Mouse (Mus musculus) 416B (cell line): Measurements from ENCODE around the gene Lhpp.
A peak's percentile ranks its signal among the peaks of the same experiment; 100 is the strongest.

Experiments
- DNase-seq: peaks from one replicate; pipeline ENCODE4 v3.0.0; 2011; ENCODE audit warnings: low read depth

Lhpp gene

DNA sequence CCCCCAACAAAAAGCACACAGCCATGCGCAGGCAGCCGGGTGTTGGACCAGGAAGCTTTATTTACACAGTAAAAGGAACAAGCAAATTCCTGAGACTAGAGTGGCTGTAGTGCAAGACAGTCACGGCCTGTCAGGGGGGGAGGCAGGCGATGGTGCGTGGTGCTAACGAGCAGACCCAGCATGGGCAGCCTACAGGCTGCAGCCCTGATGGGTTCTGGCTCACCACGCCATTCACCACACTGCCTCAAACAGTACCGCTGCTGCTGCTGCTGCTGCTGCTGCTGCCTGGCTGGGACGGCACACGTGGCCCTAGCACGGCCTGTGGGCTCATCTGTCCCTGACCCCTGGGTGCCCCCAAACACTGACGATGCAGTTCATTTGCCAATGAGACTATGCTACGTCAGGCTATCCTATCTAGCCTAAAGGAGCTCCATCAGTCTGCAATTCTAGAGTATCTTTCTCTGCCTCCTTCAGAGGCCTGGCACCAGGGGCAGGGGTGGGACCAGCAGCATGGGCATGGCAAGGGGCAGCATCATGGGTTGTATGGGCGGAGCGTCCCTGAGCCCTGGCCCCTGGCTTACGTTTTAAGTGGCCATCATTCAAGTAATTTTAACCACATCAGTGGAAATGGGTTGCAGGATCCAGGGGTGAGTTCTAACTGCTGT is 101.7 kb downstream of the Lhpp start:
- no peak for DNase-seq

DNA sequence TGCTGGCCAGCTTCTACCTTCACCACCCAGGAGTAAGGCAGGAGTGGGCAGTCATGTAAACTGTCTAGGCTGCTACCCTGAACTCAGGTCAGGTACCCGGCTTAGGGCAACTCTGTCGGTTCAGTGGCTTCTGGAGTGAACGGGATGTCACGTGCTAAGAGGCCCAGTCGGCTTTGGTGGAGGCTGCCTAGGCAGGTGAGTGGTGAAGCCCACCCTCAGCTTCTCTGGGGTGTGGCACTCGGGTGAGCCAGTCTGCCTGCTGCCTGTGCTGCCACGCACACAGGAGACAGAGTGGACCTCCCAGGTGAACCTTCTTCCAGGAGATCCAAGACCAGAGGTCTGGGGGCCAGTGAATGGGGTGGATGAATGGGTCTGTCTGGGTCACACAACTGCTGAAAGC is 102.5 kb downstream of the Lhpp start:
- DNase-seq = no peak

DNA sequence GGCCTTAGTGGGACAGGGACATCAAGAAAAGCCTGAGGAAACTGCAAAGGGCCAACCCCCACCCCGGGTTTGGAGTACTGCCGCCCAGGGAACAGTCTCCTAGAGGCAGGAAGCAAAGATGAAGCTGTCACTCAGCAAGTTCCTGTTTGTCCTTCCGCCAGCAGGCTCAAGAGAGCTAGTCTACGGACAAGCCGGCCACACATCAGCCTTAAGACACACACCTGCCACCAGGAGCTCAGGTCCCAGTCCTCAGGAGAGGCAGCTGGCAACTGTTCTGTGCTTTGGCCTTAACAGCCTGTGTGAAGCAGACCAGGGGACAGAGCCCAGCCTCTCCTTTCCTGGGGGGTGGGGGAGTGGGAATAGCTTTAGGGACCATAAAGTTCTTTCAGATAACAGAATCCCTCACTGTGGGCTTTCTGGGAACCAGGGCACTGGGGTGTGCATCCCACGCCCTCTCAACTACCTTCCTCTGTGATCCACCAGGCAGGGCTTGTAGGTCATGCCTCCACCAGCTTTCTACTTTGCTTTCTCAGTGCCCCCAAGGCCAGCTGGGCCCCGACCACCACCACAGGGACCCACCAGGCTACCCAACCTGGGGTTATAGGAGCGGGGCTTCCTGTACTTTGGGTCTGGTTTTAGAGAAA is 103.2 kb downstream of the Lhpp start:
- peak; percentile 46 for DNase-seq

DNA sequence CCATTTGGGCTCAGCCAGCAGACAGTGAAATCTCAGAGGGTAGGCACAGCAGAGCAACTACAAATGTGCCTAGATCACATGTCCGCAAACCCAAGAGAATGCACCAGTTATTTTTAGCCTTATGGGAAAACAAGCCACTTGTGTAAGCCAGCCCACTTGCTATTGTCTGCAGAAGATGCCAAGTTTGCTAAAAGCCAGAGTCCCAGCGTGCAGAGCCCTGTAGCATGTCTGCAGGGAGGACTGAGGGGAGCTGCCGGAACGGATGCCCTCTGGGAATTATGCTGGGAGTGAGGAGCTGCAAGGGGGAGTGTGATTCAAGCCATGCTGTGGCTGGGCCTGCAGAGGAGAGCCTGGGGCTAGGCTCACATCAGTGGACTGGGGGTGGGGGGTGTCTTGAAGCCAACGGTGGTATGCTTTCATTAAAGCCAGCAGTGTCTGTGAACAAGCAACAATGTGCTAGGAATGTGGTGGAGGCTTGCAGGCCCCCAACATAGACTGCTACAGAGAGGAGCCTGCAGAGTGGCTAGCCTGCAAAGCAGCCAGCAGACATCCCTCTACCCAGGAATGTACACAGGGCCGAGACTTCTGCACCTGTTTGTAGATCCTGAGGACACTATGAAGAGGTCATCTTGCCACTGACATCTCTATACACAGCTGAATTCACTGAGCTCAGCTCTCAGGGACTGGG is 103.9 kb downstream of the Lhpp start:
- no peak for DNase-seq

DNA sequence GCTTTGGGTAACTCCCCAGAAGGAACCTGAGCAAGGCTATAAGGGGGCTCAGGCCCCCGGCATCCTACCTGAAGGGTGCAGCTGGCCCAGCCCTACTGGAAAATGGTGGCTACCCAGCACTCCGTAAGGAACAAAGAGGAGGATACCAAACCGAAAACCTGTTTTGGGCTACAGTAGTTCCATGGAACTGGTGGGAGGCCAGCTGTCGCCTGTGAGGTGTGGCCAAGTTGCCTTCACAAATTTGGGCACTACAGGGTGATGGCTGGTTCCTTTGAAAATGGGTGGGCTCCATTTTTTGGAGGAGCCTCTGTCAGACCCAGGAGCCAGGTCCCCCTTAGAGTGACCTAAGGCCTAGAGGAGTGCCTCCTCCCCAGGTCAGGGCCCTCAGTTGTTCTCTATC is 104.8 kb downstream of the Lhpp start:
- DNase-seq = no peak

DNA sequence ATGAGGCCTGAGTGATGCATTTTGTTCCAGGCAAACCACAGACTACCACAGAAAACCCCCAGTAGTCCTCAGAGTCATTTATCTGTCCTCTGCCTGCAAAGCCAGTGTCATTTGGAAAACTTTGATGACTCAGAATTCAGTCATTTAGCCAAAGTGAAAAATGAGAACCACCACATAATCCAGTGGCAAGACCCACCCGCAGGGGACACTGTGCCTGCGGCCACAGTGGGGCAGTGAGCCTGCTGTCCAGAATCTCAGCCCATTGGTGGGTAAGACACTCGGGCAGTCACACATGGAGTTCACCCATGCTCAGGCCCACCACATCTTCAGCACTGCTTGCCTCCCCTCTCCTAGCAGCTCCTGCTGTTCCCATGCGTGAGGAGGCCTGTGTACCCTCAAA is 109.1 kb downstream of the Lhpp start:
- peak; percentile 84 for DNase-seq

DNA sequence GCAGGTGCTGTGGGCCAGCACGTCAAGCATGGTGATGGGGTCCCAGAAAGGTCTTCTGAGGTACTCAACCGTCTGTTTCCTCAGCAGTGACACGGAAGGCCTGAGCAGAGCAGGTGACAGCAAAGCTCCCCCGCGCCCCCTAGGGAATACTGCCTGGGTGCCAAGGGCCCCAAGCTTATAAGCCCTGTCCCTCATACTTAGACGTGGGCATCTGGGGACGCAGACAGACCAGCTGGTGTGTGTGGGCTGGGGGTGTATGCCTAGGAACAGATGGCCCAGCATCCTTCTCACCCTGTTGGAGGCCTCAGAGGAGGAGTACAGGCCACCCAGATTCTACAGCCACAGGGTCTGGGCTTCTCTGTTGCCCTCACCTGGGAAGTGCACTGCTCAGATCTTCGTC is 110.1 kb downstream of the Lhpp start:
- no peak for DNase-seq

DNA sequence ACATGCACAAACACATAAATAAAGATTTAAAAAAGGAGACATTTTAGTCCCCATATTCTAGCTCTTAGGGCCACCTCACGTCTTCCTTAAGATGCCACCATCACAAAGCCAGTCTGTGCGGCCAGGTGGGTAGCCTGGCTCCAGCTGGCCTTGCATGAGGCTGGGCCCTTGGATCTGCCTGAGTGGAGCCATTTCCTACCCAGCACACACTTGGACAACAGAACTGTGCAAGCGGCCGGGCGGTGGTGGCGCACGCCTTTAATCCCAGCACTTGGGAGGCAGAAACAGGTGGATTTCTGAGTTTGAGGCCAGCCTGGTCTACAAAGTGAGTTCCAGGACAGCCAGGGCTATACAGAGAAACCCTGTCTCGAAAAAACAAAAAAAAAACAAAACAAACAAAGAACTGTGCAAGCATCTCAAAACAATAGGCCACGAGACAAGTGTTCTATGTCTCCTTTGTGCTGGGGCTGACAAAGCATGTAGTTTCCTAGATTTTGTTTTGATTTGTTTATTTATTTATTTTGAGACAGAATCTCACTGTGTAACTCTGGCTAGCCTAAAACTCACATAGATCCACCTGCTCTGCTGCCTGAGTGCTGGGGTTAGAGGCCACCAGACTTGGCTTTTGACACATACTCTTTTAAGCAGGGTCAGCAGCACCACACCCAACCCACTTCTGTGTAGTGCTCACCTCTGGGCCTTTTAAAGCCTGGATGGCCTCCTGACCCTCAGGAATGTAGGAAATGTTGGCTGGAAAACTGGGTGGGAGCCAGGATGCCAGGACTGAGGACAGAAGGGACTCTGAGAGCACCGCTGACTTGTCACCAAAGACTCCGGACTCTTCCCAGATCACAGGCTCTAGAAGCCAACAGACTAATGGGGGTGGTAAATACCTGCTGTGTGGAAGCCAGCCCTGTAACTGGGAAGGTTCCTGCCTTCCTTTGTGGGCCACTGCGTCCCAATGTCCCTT is 112.2 kb downstream of the Lhpp start:
- no peak for DNase-seq

DNA sequence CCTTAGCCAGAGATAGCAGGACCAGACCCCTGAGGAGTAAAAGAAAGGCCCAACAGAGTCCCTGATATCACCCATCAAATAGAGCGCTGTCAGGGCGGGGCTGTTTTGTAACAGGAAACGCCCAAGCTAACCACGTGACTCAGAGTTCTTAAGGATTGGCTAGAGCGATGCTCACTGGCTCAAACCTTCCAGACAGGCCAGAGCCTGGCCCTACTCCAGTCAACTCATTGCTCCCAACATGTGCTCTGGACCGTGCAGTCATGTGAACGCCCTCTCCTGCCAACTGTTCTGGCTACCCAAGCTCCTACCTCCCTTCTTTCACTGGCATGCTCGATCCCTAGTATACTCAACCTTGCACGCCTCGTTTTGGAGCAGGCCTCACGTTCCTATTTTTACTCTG is 113.5 kb downstream of the Lhpp start:
- DNase-seq = peak; percentile 70

DNA sequence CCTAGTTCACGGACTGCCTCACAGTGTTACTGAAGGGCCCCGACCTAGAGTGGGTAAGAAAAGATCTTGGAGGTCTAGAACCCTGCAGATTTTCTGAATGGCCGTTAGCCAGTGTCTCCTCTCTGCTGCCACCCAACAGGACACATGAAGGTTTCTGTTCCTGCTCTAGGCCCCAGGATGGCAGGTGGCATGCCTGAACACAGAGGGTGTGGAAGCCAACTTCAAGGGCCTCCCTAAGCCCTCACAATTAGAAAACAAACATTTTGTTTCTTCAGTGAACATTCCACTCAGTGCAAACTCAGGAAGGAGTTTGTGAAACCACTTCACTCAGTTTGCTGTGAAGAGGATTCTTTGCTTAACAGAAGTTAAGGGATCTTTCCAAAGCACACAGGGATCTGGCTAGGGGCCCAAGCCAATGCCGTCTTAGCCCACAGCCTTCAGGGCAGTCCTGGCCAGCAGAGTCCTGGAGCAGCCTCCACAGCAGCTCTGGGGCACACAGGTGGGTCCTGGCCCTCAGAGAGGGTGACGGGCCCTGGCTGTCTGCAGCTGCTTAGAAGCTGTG is 114.1 kb downstream of the Lhpp start:
- no peak for DNase-seq

DNA sequence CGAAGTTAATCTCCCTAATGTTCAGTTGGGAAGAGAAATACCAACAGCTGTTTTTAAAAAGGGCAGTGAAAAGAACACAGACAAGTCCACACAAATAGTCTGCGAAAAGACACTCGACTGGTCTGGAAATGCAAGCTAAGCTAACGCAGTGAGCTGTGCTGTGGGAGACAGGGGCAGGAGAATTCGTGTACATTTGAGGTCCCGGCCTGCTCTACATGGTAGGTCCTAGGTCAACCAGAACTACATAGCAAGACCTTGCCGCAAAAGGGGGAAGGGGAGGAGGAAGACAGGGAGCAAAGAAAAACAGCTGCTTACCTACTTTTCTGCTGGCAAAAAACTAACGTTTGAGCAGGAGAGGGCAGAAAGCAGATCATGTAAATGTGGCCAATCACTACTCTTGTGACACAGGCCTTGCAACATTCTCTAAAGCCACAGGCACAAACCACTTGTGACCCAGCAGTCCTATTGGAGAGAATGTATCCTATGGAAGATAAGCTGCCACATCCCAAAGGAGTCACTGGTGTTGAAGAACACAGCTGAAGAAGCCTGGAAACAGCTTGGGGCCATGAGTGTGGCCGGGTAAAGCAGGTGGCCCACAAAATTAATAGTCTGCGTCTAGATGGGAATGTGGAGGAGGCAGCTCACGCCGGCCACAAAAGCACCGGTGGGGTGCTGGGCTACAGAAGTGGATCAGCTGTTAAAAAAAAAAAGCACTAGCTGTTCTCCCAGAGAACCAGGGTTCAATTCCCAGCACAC is 115.8 kb downstream of the Lhpp start:
- peak; percentile 66 for DNase-seq

DNA sequence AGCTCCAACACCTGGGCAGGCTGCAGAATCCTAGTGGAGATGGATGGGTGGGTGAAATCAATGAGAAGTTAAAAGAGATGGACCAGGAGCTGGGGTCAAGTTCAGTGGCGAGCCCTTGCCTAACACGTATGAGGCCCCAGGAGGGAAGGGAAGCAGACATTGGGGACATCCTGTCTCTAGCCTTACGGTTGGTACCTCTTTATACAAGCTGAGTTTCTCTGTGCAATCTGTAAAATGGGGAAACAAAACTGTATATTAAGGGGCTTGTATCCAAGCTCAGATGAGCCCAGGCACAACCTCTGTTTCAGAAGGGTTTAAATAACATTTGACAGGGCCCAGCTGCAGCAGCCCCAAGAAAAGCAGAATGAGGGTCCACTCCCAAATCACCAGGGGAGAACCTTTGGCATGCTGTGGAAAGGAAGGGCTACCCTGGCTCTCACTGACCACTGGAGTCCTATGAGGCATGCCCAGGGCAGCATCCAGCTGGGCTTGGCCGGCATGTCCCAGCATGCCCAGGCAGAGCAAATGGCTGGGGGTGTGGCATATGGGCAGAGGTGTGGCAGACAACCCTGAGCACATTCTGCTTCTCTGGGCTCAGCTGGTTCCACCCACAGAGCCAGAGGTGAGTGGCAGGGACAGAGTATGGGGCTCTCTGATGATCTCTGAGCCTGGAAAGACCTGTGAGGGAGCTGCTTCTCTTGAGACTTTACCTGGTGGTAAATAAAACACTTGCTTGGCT is 118.8 kb downstream of the Lhpp start:
- DNase-seq = peak; percentile 65

DNA sequence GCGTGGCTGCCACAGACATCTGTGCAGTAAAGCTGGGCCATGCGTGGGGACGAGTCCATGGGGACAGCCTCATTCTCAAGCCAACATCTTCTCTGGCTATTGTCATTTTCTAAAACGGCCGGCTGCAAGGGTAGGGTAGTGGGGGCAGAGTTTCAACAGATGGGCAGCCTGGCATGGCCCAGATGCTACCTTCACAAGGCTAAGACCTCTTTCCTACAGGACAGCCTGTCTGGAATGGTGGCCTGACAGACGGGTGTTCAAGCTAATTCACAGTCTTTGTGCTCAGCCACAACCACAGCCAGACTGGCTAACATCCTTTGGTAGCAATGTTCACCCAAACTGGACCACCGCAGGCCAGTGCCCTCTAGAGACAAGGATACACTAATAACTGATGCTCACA is 120.1 kb downstream of the Lhpp start:
- DNase-seq = no peak

DNA sequence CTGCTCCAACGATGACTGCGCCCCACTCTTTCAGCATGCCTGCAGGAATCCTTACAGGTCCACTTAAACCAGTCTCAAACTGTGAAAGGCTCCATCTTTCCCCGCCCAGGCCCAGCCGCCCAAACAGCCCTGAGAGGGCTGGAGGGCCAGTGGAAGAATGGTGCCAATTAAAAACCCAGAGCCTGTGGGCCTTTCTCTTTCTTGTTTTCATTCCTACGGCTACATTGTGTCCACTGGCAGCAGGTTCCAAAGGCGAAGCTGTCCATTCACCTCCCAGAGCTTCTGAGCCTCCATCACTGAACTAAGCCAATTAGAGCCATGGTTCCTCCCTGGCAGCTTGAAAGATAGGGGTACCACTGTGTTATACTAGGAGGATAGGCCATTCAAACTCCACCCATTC is 121.1 kb downstream of the Lhpp start:
- no peak for DNase-seq

DNA sequence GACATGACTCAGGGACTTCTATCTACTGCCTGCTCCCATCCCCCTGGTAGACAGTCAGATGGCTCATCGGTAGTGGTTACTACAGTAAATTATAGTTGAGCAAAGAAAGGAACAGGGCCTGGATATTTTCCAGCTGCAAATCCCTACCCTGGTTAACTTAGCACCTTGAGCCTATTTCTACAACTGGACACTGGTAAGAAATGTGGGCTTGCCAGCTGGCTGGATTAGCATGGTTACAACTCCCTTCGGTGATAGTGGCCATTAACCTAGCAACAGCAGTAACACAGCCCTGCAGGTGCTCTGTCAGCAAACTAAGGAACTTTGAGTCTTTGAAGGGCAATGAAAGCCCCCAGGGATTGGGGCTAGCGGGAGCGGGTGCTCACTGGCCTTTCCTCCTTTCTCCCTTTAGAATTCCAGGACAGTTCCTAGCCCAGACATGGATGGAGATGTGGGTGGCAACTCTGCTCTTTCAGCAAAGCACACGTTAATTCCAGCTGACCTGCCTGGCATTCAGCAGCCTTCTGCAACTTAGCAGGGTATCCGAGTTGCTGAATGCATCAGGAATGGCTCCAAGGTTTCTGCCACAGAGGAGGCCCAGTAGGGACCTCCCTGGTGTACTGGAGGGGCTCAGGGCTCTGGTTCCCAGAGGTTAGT is 121.8 kb downstream of the Lhpp start:
- no peak for DNase-seq

DNA sequence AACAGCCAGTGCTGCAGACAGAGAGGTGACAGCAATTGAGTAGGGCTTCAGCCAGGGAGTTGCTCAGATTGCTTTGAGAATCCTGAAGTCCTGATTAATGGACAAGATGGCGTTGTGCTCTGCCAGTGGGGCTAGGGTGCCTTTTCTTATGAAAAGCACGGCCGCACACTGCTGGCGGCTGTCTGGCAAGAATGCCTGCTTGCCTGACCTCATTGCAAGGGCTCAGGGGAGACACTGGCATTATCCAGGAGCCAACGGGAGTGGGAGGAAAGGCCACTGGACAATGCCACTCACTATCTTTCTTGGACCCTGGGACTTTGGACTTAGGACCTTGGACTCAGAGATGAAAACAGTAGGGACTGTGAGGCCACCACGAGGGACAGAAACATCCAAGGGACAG is 123.1 kb downstream of the Lhpp start:
- DNase-seq = no peak

DNA sequence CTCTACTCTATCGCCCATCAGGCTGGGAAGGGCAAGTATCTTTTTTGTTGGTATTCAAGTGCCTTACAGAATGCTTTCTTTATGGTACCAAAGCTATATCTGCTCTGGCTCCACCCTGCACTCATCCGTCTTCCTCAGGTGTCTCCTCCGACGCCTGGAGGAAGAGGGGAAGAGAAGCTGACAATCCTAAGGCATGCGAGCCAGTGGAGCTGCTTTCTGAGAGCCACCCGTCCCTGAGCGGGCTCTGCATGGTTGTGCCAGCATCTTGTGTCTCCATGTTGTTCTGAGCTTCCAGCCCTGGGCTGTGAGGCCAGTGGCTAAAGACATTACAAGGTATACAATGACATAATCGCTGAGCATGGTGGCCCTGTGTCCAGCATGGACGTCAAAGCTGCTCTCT is 123.8 kb downstream of the Lhpp start:
- DNase-seq = no peak

DNA sequence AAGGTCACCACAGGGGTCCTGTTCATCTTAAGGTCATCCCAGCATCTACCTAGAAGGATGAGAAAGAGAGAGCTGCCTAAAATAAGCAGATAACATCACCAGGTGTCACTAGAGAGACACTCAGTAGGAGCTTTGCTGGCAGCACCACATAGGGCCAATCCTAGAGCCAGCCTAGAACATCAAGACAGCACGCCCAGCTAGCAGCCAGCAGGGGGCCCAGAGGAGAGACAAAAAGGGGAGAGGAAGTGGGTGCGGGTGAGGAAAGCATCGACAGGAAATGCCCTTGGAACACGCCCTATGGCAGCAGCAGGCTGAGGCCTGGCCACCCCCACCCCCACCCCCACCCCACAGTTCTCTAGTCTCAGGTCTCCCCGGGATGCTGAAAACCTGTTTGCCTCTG is 124.7 kb downstream of the Lhpp start:
- DNase-seq = peak; percentile 91

DNA sequence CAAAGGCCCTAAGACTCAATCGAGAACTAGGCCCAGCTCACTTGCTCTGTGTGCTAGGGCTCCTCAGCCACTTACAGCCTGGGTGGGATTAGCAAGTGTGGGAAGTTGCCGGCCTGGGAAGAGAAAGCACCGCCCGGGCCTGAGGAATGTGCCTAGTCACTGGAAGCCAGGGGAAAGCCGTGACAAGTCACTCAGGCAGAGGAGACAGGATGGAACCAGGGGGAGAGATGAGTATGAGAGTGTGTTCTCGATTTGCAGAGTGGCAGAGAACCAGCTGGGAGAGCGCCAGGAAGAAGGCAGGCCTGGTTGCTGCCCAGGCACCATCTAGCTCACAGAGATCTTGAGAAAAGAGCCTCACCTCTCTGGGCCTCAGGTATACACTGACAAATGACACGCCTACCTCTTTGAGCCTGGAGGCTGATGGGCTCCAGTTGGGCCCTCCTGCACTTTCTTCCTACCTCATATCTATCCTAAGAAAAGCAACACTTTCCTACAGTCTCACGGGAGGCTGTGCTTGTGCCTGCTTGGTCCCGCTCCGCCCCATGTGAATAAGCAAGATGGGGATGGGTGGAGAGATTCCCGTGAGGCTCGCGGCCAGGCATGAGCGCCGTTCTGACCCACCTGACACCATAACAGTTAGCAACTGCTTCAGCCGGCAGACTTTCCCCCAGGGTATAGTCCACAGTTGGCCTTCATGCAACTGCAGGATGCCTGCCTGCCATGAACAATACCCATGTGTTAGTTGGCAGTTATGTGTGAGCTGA is 125.8 kb downstream of the Lhpp start:
- no peak for DNase-seq
